Mouse (Mus musculus): Measurements from ENCODE around the gene Mypn.

The Mypn gene

DNA sequence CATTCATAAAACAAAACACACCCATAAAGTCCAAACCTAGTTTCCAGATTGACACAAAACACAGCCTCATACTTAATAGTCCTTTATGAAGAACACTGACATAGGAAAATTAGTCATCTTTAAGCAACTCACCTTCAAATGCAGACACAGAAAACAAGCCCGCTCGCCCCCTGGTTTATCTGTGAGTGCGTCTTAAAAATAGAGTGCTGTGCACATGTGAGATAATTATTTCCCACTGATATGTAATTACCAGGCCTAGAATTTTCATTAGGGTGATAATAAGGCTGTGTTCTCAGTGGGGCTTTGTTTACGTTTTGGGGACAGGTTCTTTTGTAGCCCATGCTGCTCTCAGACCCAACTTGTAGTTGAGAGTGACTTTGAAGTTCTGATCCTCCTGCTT is 4.7 kb downstream of the Mypn start:
- no peak for DNase-seq (ENCODE audit: low read depth, low spot score)

- DNase-seq (ENCODE audit: low read depth, low spot score), result no peak
Measured at GRCm38 (mm10) chr10:63192736-63193135, 11.0 kb downstream of the Mypn start.

DNA sequence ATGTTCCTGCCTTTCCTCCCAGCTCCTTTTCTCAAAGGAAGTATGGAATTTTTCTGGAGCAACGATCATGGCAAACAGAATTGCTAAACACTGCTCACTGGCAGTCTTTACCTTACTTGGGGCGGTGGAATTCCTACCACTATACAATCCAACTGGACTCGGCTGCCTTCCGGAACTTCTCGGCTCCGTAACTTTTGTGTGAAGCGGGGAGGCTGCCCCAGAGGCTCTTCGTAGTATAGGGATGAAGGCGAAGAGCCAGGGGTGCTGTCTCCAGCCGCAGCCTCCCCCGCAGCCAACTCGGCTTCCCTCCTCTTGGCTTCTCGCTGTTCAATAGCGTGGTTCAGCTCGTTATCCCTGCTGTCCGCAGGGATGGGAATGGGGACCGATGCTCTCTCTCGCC is 11.5 kb downstream of the Mypn start:
- DNase-seq (ENCODE audit: low read depth, low spot score), result peak; percentile 62

GRCm38 (mm10) chr10:63184451-63184850 is 19.3 kb downstream of the Mypn start:
- DNase-seq (ENCODE audit: low read depth, low spot score), result peak; percentile 51

DNA sequence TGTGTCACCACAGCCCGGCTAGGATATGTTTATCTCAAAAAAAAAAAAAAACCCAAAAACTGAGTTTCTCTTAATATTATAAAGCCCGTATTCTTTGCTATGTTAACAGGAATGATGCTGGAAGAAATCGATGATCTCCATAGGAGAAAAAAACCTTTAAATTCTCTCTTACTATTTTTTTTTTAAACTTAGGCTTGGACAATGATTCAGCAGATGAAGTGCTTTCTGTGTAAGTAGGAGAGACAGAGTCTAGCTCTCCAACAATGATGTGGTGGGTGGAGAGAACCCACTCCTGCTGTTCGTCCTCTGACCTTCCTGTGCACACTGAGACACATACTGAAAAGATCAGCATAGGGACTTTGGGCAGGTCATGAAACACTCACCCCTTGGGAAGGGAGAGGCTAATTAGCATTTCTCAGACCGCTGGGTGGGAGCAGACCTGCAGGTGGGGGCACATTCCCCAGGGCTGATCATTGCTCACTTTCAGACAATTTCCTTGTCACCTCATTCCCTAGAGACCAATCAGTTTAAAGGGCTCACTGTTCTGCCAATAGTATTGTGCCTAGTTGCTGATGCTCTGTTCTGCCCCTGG is 21.5 kb downstream of the Mypn start:
- DNase-seq (ENCODE audit: low read depth, low spot score), result peak; percentile 100

GRCm38 (mm10) chr10:63181166-63181565 is 22.6 kb downstream of the Mypn start:
- DNase-seq (ENCODE audit: low read depth, low spot score), result peak; percentile 39

DNA sequence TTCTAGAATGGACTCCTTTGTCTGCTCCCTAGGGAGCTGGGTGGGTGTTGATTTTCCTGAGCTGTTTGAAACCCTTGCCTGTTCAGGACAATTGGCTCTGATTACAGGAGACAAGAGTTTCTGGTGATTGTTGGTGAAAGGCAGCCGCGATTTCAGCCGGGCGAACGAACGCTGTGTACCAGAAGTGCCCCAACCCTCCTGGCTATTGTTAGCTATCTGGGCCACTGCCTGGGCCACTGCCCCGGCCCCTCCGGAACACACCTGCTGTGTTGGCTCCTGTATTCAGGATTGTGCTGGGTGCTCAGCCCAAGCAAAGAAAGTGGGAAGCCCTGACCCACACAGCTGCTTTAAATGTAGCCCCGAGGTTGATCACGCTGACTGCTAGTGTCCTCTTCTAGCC is 24.2 kb downstream of the Mypn start:
- no peak for DNase-seq (ENCODE audit: low read depth, low spot score)

- DNase-seq (ENCODE audit: low read depth, low spot score), result peak; percentile 69
Measured at GRCm38 (mm10) chr10:63178318-63178717, 25.4 kb downstream of the Mypn start.

GRCm38 (mm10) chr10:63177286-63178140 is 26.2 kb downstream of the Mypn start:
- DNase-seq (ENCODE audit: low read depth, low spot score), result peak; percentile 84

- no peak for DNase-seq (ENCODE audit: low read depth, low spot score)
Measured at GRCm38 (mm10) chr10:63176471-63176931, 27.3 kb downstream of the Mypn start.

DNA sequence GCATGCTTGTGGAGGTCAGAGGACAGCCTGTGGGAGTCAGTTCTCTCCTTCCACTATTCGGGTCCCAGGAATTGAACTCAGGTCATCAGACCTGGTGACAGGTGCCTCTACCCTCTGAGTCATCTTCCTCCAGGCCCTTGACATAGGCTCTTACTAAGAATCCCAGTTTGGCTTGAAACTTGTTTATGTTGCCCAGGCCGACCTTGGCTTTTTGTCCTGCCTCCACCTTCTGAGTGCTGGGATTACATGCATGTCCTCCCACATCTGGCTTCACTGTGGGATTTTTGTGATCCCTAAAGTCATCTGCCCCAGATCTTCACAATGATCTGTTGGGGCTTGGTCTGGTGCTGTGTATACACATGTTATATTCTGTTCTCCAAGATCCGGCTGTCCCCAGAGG is 31.7 kb downstream of the Mypn start:
- no peak for DNase-seq (ENCODE audit: low read depth, low spot score)

DNA sequence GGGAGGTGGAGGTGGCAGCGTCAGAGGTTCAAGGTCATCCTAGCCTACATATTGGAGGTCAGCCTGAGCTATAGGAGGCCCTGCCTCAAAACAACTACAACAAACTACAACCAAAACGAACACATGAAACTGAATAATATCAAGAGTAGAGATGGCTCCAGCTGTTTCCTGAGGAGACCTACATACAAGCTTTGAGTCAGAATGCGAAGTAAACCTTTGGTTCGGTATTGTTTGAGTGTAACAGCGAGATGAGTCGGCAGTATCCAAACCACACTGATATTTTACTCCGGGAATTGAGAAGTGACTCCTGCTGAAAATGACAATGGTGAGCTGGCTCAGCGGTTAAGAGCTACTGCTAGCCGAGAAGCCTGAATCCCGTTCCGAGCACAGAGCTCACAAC is 34.2 kb downstream of the Mypn start:
- no peak for DNase-seq (ENCODE audit: low read depth, low spot score)

DNA sequence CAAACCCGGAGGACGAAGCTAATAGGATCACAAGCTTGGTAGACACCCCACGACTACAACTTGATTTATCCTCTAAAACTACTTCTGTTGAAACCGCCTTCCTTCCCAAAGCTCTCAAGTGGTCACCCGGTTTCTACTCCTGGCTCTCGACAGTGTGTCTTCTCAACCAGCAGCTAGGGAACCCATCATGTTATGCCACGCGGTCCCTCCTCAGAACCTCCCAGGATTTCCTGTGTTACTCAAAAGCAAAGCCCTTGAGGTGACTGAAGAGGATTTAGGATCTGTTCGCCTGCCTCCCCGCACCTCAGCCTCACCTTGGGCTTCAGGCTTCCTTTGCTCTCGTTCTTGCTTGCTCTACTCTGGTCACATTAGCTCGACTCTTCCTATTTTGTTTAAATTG is 35.6 kb downstream of the Mypn start:
- no peak for DNase-seq (ENCODE audit: low read depth, low spot score)

DNA sequence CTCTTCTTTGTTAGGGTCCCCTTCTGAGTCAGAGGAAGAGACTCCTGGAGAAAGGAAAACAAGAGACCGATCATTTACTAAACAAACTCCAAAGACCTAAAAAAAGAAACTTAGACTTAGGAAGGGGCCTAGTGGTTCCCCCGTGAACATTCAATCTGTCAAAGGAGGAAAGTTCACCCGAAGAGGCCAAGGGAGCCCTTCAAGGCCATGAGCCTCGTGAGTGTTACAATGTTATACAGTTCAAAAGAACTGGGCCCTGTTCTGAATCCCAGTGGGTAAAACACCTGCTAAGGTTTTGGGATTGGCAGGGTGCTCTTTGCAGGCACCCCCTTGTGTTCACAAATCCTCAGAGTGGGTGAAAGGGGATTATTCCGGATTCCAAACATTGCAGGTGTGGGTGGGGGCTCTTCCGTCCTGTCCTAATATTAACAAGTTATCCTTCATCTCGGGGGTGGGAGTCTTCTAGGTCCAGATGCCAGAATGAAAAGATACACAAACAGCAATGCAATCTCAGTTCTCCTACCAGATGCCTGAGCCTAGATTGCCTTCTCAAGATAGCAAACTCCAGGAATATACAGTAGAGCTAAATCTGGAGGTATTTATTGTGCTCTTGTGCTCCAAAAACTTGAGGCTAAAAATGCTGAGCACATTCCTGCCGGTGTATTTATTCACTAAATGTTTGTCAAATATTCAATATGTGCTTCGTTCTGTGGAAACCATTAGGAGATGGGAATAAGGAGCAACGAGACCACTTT is 36.3 kb downstream of the Mypn start:
- no peak for DNase-seq (ENCODE audit: low read depth, low spot score)

GRCm38 (mm10) chr10:63165752-63166412 is 37.9 kb downstream of the Mypn start:
- peak; percentile 90 for DNase-seq (ENCODE audit: low read depth, low spot score)

- DNase-seq (ENCODE audit: low read depth, low spot score), result no peak
Measured at GRCm38 (mm10) chr10:63161240-63161639, 42.5 kb downstream of the Mypn start.

DNA sequence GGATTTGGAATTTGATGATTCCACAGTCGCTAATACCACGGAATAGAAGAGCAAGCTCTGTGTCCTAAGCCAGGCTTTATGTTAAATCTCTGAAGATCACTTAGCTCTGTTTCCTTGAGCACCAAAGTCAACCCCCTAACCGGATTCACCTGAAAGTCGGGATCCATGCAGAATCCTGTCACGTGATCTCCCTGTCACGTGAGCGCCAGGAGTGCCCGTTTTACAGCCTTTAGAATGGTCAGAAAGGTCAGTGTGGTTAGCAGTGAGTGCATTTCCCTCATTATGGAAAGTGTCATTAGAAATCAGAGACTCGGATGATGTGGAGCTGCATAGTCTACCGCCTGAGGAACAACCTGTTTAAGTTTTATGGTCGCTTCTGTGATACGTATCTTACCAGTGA is 43.1 kb downstream of the Mypn start:
- peak; percentile 93 for DNase-seq (ENCODE audit: low read depth, low spot score)

- no peak for DNase-seq (ENCODE audit: low read depth, low spot score)
Measured at GRCm38 (mm10) chr10:63158191-63158590, 45.6 kb downstream of the Mypn start.

GRCm38 (mm10) chr10:63157491-63157890 is 46.3 kb downstream of the Mypn start:
- no peak for DNase-seq (ENCODE audit: low read depth, low spot score)

DNA sequence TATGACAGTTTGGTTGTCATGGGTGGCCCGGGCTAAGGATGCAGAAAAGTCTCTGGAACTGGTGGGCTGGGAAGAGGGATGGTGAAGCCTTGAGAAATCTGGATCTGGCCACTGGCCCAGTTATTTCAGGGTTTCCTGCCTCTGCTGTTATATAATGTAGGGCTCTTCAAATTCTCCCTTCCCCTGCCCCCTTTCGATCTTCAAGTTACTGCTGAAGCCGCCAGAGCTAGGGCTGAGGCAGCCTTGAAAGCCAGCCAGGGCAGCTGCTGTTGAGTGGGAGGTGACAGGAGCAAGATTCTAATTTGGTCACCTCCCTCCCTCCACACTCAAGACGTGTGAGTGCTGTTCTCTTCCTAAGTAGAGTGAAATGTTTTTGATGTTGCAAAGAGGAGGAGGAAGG is 46.8 kb downstream of the Mypn start:
- DNase-seq (ENCODE audit: low read depth, low spot score), result no peak

DNA sequence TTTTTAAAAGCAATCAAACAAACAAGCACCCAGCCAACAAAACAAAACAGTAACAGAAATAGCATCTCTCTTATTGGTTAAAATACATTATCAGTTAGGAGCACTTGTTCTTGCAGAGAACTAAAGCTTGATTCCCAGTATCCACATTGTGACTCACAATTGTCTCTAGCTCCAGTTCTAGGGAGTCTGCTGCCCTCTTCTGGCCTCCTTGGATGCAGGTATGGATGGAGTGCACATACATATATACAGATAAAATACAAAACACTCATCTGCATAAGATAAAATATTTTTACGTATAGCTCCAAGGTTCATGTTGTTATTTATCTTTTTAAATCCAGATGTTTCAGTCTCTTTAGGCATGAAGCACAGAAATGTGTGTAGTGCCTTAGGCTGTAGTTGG is 47.4 kb downstream of the Mypn start:
- peak; percentile 63 for DNase-seq (ENCODE audit: low read depth, low spot score)

All from R1 (cell line).